Mouse (Mus musculus) megakaryocyte, embryonic 14.5 days (primary cell): ENCODE results near the gene Sfswap. TPM values are rescaled to one million over a fixed set of nuclear protein-coding genes. Genes with fewer than 3 reads are reported as not detected.
"Not testable (repeated sequence)": the region's sequence is repeated elsewhere in the genome, so short reads cannot be mapped to it uniquely, and the experiment has no call there.

Source experiments
- H3K27me3 ChIP-seq: replicated peaks from 2 replicates; pipeline ENCODE3; 2012; ENCODE audit warnings: inconsistent platforms
- H3K36me3 ChIP-seq: replicated peaks from 2 replicates; pipeline ENCODE3; 2012; ENCODE audit warnings: low read length, inconsistent platforms, mixed read lengths
- H3K4me1 ChIP-seq: 2 replicates; pipeline ENCODE4 v1.6.1; 2012; ENCODE audit warnings: inconsistent platforms
- H3K4me3 ChIP-seq: replicated peaks from 2 replicates; pipeline ENCODE3; 2012; ENCODE audit warnings: moderate library complexity, mild to moderate bottlenecking, inconsistent platforms
- H3K9me3 ChIP-seq: 2 replicates; pipeline ENCODE4 v1.6.1; 2012; ENCODE audit warnings: inconsistent platforms
- FLI1 ChIP-seq: IDR thresholded peaks from 2 replicates; pipeline ENCODE4 v1.6.1; 2012; ENCODE audit warnings: low read length, inconsistent platforms, mixed read lengths
- GATA1 ChIP-seq: IDR thresholded peaks from 3 replicates; pipeline ENCODE4 v1.6.1; 2012; ENCODE audit warnings: mixed read lengths, low read length, inconsistent platforms, borderline replicate concordance
- polyA plus RNA-seq: library from polyadenylated mRNA; stranded (reverse); fragments of >175 nt; gene quantifications from 2 replicates; pipeline ENCODE4 v1.2.3, GENCODE M21; 2012; ENCODE audit warnings: low replicate concordance; ENCODE audit not compliant: insufficient read depth

Sfswap gene
- polyA plus RNA-seq: 48.3 and 60.9 TPM in 2 replicates

GRCm38 (mm10) chr5:129500722-129501634 is at the start of gene Sfswap:
Gene Sfswap (plus strand): TSS chr5:129501221.
- Histone ChIP-seq H3K4me3 (peak within 1 kb of the TSS; percentile 99), H3K36me3 (peaks cover 30% of the 10 kb centered on the region), H3K9me3 (no peaks in the 10 kb centered on the region), H3K27me3 (peaks cover 14% of the 10 kb centered on the region), H3K4me1 (peaks cover 18% of the 10 kb centered on the region)
- TF ChIP-seq FLI1: peak; percentile 94
- no peak for TF ChIP-seq GATA1

GRCm38 (mm10) chr5:129452561-129452960 is 48.5 kb upstream of the Sfswap start:
- peaks cover 19% of the 10 kb centered on the region for H3K4me1 ChIP-seq
- H3K27me3 ChIP-seq: peaks cover 18% of the 10 kb centered on the region
- no peak for TF ChIP-seq GATA1
- TF ChIP-seq FLI1: no peak
- no peak overlapping the region for H3K4me3 ChIP-seq
- no peaks in the 10 kb centered on the region for H3K9me3 ChIP-seq
- H3K36me3 ChIP-seq: no peaks in the 10 kb centered on the region

- Histone ChIP-seq H3K4me3 (peak overlapping the region; percentile 85), H3K36me3 (no peaks in the 10 kb centered on the region), H3K4me1 (peaks cover 25% of the 10 kb centered on the region), H3K27me3 (peaks cover 25% of the 10 kb centered on the region), H3K9me3 (no peaks in the 10 kb centered on the region)
- TF ChIP-seq GATA1: no peak
- no peak for TF ChIP-seq FLI1
These were observed 46.1 kb upstream of the Sfswap start for GRCm38 (mm10) chr5:129454802-129455528.

GRCm38 (mm10) chr5:129455529-129455896 is 45.5 kb upstream of the Sfswap start:
- H3K9me3 ChIP-seq: no peaks in the 10 kb centered on the region
- H3K4me1 ChIP-seq: peaks cover 25% of the 10 kb centered on the region
- no peaks in the 10 kb centered on the region for H3K36me3 ChIP-seq
- peaks cover 26% of the 10 kb centered on the region for H3K27me3 ChIP-seq
- H3K4me3 ChIP-seq: peak overlapping the region; percentile 77
- TF ChIP-seq GATA1: no peak

- no peak for TF ChIP-seq FLI1
- TF ChIP-seq GATA1: no peak
- Histone ChIP-seq H3K36me3 (no peaks in the 10 kb centered on the region), H3K4me1 (peaks cover 25% of the 10 kb centered on the region), H3K4me3 (no peak overlapping the region), H3K27me3 (peaks cover 28% of the 10 kb centered on the region), H3K9me3 (no peaks in the 10 kb centered on the region)
These were observed 44.4 kb upstream of the Sfswap start for GRCm38 (mm10) chr5:129456579-129457140.

GRCm38 (mm10) chr5:129458109-129458508 is 42.9 kb upstream of the Sfswap start:
- H3K4me3 ChIP-seq: no peak overlapping the region
- no peak for TF ChIP-seq FLI1
- TF ChIP-seq GATA1: no peak
- no peaks in the 10 kb centered on the region for H3K9me3 ChIP-seq
- H3K27me3 ChIP-seq: peaks cover 34% of the 10 kb centered on the region
- peaks cover 25% of the 10 kb centered on the region for H3K4me1 ChIP-seq
- no peaks in the 10 kb centered on the region for H3K36me3 ChIP-seq

GRCm38 (mm10) chr5:129458541-129458940 is 42.5 kb upstream of the Sfswap start:
- Histone ChIP-seq H3K4me3 (no peak overlapping the region), H3K9me3 (no peaks in the 10 kb centered on the region), H3K27me3 (peaks cover 38% of the 10 kb centered on the region), H3K36me3 (no peaks in the 10 kb centered on the region), H3K4me1 (peaks cover 25% of the 10 kb centered on the region)
- TF ChIP-seq GATA1 (no peak), FLI1 (no peak)

GRCm38 (mm10) chr5:129460798-129461476 is 40.1 kb upstream of the Sfswap start:
- no peaks in the 10 kb centered on the region for H3K9me3 ChIP-seq
- TF ChIP-seq FLI1: no peak
- TF ChIP-seq GATA1: no peak
- no peaks in the 10 kb centered on the region for H3K36me3 ChIP-seq
- peaks cover 11% of the 10 kb centered on the region for H3K4me1 ChIP-seq
- peaks cover 42% of the 10 kb centered on the region for H3K27me3 ChIP-seq
- H3K4me3 ChIP-seq: no peak overlapping the region

GRCm38 (mm10) chr5:129463648-129464047 is 37.4 kb upstream of the Sfswap start:
- peaks cover 36% of the 10 kb centered on the region for H3K27me3 ChIP-seq
- not testable (repeated sequence) for H3K36me3 ChIP-seq, H3K9me3 ChIP-seq, H3K4me1 ChIP-seq, H3K4me3 ChIP-seq
